Mouse (Mus musculus) megakaryocyte, embryonic 14.5 days (primary cell): ENCODE data around the gene Os9. TPM values are rescaled to one million over a fixed set of nuclear protein-coding genes. Genes with fewer than 3 reads are reported as not detected.

Experiments used
- H3K27me3 ChIP-seq: replicated peaks from 2 replicates; pipeline ENCODE3; 2012; ENCODE audit warnings: inconsistent platforms
- H3K36me3 ChIP-seq: replicated peaks from 2 replicates; pipeline ENCODE3; 2012; ENCODE audit warnings: low read length, inconsistent platforms, mixed read lengths
- H3K4me1 ChIP-seq: 2 replicates; pipeline ENCODE4 v1.6.1; 2012; ENCODE audit warnings: inconsistent platforms
- H3K4me3 ChIP-seq: replicated peaks from 2 replicates; pipeline ENCODE3; 2012; ENCODE audit warnings: moderate library complexity, mild to moderate bottlenecking, inconsistent platforms
- H3K9me3 ChIP-seq: 2 replicates; pipeline ENCODE4 v1.6.1; 2012; ENCODE audit warnings: inconsistent platforms
- FLI1 ChIP-seq: IDR thresholded peaks from 2 replicates; pipeline ENCODE4 v1.6.1; 2012; ENCODE audit warnings: low read length, inconsistent platforms, mixed read lengths
- GATA1 ChIP-seq: IDR thresholded peaks from 3 replicates; pipeline ENCODE4 v1.6.1; 2012; ENCODE audit warnings: mixed read lengths, low read length, inconsistent platforms, borderline replicate concordance
- polyA plus RNA-seq: library from polyadenylated mRNA; stranded (reverse); fragments of >175 nt; gene quantifications from 2 replicates; pipeline ENCODE4 v1.2.3, GENCODE M21; 2012; ENCODE audit warnings: low replicate concordance; ENCODE audit not compliant: insufficient read depth

Os9 gene
- polyA plus RNA-seq, 1 experiment = 267 TPM

- Histone ChIP-seq H3K27me3 (peaks cover 72% of the 10 kb centered on the region), H3K4me1 (peaks cover 43% of the 10 kb centered on the region), H3K4me3 (peak overlapping the region; percentile 93), H3K9me3 (peaks cover 14% of the 10 kb centered on the region), H3K36me3 (peaks cover 7% of the 10 kb centered on the region)
- TF ChIP-seq GATA1 (no peak), FLI1 (no peak)
Observed at GRCm38 (mm10) chr10:127059174-127059967, 61.6 kb downstream of the Os9 start.

GRCm38 (mm10) chr10:127058708-127059107, 62.2 kb downstream of the Os9 start:
- Histone ChIP-seq H3K27me3 (peaks cover 78% of the 10 kb centered on the region), H3K4me1 (peaks cover 36% of the 10 kb centered on the region), H3K9me3 (peaks cover 14% of the 10 kb centered on the region), H3K36me3 (peaks cover 4% of the 10 kb centered on the region), H3K4me3 (peak overlapping the region; percentile 93)
- no peak for TF ChIP-seq GATA1
- no peak for TF ChIP-seq FLI1

- Histone ChIP-seq H3K4me3 (peak overlapping the region; percentile 30), H3K9me3 (peaks cover 14% of the 10 kb centered on the region), H3K36me3 (peaks cover 4% of the 10 kb centered on the region), H3K27me3 (peaks cover 81% of the 10 kb centered on the region), H3K4me1 (peaks cover 33% of the 10 kb centered on the region)
- no peak for TF ChIP-seq GATA1
- TF ChIP-seq FLI1 = no peak
Observed at GRCm38 (mm10) chr10:127058161-127058560, 62.8 kb downstream of the Os9 start.

- Histone ChIP-seq H3K27me3 (peaks cover 91% of the 10 kb centered on the region), H3K9me3 (peaks cover 14% of the 10 kb centered on the region), H3K4me1 (peaks cover 34% of the 10 kb centered on the region), H3K4me3 (no peak overlapping the region), H3K36me3 (peaks cover 4% of the 10 kb centered on the region)
- TF ChIP-seq GATA1 = no peak
- no peak for TF ChIP-seq FLI1
Observed at GRCm38 (mm10) chr10:127056490-127056889, 64.4 kb downstream of the Os9 start.

GRCm38 (mm10) chr10:127055406-127055805, 65.5 kb downstream of the Os9 start:
- Histone ChIP-seq H3K9me3 (peaks cover 14% of the 10 kb centered on the region), H3K27me3 (peaks cover 91% of the 10 kb centered on the region), H3K4me1 (peaks cover 38% of the 10 kb centered on the region), H3K36me3 (peaks cover 4% of the 10 kb centered on the region), H3K4me3 (no peak overlapping the region)
- TF ChIP-seq FLI1 (no peak), GATA1 (no peak)

- Histone ChIP-seq H3K4me1 (peaks cover 42% of the 10 kb centered on the region), H3K4me3 (no peak overlapping the region), H3K36me3 (peaks cover 4% of the 10 kb centered on the region), H3K27me3 (peaks cover 92% of the 10 kb centered on the region), H3K9me3 (peaks cover 14% of the 10 kb centered on the region)
- no peak for TF ChIP-seq GATA1
- TF ChIP-seq FLI1 = no peak
Observed at GRCm38 (mm10) chr10:127054646-127055045, 66.3 kb downstream of the Os9 start.

- peak overlapping the region; percentile 83 for H3K4me3 ChIP-seq
- TF ChIP-seq FLI1 (no peak), GATA1 (no peak)
- peaks cover 71% of the 10 kb centered on the region for H3K27me3 ChIP-seq
Observed at GRCm38 (mm10) chr10:127050119-127050474, 70.8 kb downstream of the Os9 start.

GRCm38 (mm10) chr10:127049395-127050118, 71.4 kb downstream of the Os9 start:
- peak overlapping the region; percentile 83 for H3K4me3 ChIP-seq
- H3K36me3 ChIP-seq = peaks cover 14% of the 10 kb centered on the region
- peaks cover 66% of the 10 kb centered on the region for H3K27me3 ChIP-seq
- peaks cover 48% of the 10 kb centered on the region for H3K4me1 ChIP-seq
- TF ChIP-seq FLI1 (no peak), GATA1 (no peak)
- no peaks in the 10 kb centered on the region for H3K9me3 ChIP-seq

More at GRCm38 (mm10) chr10:127050119-127050474, 70.8 kb downstream of the Os9 start:
- peaks cover 8% of the 10 kb centered on the region for H3K36me3 ChIP-seq
- H3K4me1 ChIP-seq = peaks cover 48% of the 10 kb centered on the region
- H3K9me3 ChIP-seq = no peaks in the 10 kb centered on the region

- H3K36me3 ChIP-seq = peaks cover 17% of the 10 kb centered on the region
- peak overlapping the region; percentile 83 for H3K4me3 ChIP-seq
- H3K9me3 ChIP-seq = no peaks in the 10 kb centered on the region
- no peak for TF ChIP-seq GATA1
- H3K4me1 ChIP-seq = peaks cover 48% of the 10 kb centered on the region
- H3K27me3 ChIP-seq = peaks cover 59% of the 10 kb centered on the region
Observed at GRCm38 (mm10) chr10:127048608-127049394, 72.1 kb downstream of the Os9 start.

- H3K27me3 ChIP-seq = peaks cover 53% of the 10 kb centered on the region
- H3K9me3 ChIP-seq = no peaks in the 10 kb centered on the region
- H3K4me1 ChIP-seq = peaks cover 55% of the 10 kb centered on the region
- H3K36me3 ChIP-seq = peaks cover 22% of the 10 kb centered on the region
- H3K4me3 ChIP-seq = peak within 1 kb of the TSS; percentile 83
- TF ChIP-seq FLI1 (no peak), GATA1 (no peak)
Observed at GRCm38 (mm10) chr10:127047954-127048353, 73.0 kb downstream of the Os9 start, which contains the start of gene Cyp27b1. Cyp27b1 (plus strand) TSS chr10:127048250.

Other genes with a start within 250 kb of the Os9 start
- gene Atp23, start 219.8 kb downstream of the Os9 start, polyA plus RNA-seq = 6.8 and 13.8 TPM in 2 replicates
- gene Ctdsp2, start 142.4 kb downstream of the Os9 start, polyA plus RNA-seq = 27.8 and 40.9 TPM in 2 replicates
- gene Avil, start 120.4 kb downstream of the Os9 start, polyA plus RNA-seq = 0.70 TPM in 1 of 2 replicates, not detected in the other
- 19.8 and 35.4 TPM in 2 replicates for gene Tsfm, start 90.3 kb downstream of the Os9 start, polyA plus RNA-seq
- gene Mettl1, start 79.7 kb downstream of the Os9 start, polyA plus RNA-seq = 1.9 and 12.1 TPM in 2 replicates
- gene Eef1akmt3, start 79.6 kb downstream of the Os9 start, polyA plus RNA-seq = 0.08 TPM in 1 of 2 replicates, not detected in the other
- gene Cyp27b1, start 72.9 kb downstream of the Os9 start, polyA plus RNA-seq = 0.15 TPM in 1 of 2 replicates, not detected in the other
- gene March9, start 60.9 kb downstream of the Os9 start, polyA plus RNA-seq = 1.3 and 3.3 TPM in 2 replicates
- 288 and 833 TPM in 2 replicates for gene Cdk4, start 57.6 kb downstream of the Os9 start, polyA plus RNA-seq
- 4.8 and 51.5 TPM in 2 replicates for gene Tspan31, start 50.9 kb downstream of the Os9 start, polyA plus RNA-seq
- 26.5 and 79.5 TPM in 2 replicates for gene Agap2, start 45.8 kb downstream of the Os9 start, polyA plus RNA-seq
- gene B4galnt1, start 44.1 kb upstream of the Os9 start, polyA plus RNA-seq = 71.2 and 76.1 TPM in 2 replicates
- gene Slc26a10, start 59.5 kb upstream of the Os9 start, polyA plus RNA-seq = 0.23 and 0.76 TPM in 2 replicates
- gene Arhgef25, start 69.0 kb upstream of the Os9 start, polyA plus RNA-seq = not detected in 2 replicates
- gene Dtx3, start 74.6 kb upstream of the Os9 start, polyA plus RNA-seq = 51.0 and 171 TPM in 2 replicates
- gene Pip4k2c, start 90.5 kb upstream of the Os9 start, polyA plus RNA-seq = 10.4 and 19.6 TPM in 2 replicates
- 6.6 and 11.4 TPM in 2 replicates for gene Kif5a, start 142.2 kb upstream of the Os9 start, polyA plus RNA-seq
- gene Dctn2, start 145.2 kb upstream of the Os9 start, polyA plus RNA-seq = 176 and 219 TPM in 2 replicates
- 245 and 640 TPM in 2 replicates for gene Mbd6, start 167.9 kb upstream of the Os9 start, polyA plus RNA-seq
- gene Mars, start 190.7 kb upstream of the Os9 start, polyA plus RNA-seq = 26.0 and 101 TPM in 2 replicates
- gene Arhgap9, start 200.8 kb upstream of the Os9 start, polyA plus RNA-seq = 6.1 and 10.4 TPM in 2 replicates
- gene Gli1, start 220.8 kb upstream of the Os9 start, polyA plus RNA-seq = 0.02 TPM in 1 of 2 replicates, not detected in the other
- not detected in 2 replicates for gene Inhbe, start 233.3 kb upstream of the Os9 start, polyA plus RNA-seq
- gene Inhbc, start 249.3 kb upstream of the Os9 start, polyA plus RNA-seq = not detected in 2 replicates